Mouse (Mus musculus) thymus, postnatal 14 days (tissue): ENCODE results near the gene Ptch2.

Experiments used
- DNase-seq: peaks from one replicate; pipeline ENCODE4 v3.0.0; 2021

Gene Ptch2

DNA sequence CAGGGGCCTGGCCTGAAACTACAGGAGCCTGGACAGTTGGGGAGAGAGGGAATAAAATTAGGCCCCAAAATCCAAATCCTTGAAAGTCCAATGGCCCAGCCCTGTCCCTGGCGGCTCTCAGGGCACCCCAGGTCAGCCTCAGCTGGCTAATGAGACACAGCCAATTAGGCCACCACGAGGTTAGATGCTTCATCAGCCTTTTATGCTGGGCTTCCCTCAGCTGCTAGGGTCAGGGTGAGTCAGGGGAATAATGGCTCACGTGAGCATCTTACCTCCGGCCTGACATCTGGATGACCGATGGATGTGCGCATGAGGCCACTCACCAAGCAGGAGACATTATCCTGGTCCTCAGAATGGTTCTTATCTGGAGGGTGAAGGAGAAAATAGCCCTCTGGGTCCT lies 34.9 kb downstream of the Ptch2 start:
- DNase-seq = no peak

DNA sequence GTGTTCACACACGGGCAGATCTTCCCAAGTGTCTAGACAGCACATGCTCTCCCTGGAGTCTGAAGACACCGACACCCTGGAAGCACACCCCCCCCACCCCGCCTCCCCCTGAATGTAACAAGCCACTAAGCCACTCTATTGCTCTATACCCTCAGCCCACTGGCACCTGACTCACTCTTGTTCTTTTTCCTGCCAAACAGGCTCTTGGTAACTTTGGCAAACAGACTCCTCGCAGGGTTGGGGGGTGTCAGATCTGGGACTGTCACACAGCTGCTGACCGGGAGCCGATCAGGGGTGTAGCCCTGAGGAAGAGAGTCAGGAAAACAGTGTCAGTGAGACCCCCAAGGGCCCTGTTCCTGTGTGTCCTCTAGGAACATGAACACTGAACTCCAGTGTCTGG lies 35.3 kb downstream of the Ptch2 start:
- no peak for DNase-seq

DNA sequence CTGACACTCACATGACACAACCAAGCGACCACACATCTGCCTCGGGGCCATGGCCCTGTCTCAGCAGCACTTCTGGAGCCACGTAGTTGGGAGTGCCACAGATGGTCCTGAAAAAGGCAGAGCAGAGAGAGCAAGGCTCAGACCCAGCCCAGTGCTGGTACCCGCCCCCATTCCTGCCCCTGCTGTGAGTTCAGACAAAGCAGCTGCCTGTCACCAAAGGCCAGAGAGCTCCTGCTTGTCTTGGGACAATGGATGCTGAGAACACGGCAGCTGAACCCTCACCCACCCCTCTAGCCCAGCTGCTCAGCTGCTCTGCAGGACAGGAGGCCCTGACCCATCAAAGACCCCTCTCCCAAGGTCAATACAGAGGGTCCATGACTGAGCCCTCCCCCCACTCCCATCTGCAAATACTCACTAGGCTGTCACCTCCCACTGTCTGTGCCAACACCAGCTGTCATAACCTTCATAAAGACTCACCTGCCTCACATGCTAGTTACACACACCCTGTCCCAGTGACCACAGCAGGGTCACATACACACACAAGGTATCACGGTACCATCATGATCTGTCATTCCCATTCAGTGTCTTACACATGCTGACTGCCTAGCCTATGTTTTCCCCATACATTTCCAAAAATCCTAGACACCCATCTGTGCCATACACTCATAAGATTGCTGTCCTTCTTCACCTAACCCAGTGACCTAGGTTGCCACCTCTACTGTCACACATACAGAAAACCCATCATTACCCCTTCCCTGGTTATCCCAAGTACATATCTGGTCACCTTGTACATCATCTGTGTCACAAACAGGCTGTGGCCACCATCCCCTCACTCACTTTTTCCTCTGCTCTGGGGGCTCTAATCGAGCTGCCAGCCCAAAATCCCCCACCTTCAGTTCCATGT lies 36.3 kb downstream of the Ptch2 start:
- DNase-seq = no peak

DNA sequence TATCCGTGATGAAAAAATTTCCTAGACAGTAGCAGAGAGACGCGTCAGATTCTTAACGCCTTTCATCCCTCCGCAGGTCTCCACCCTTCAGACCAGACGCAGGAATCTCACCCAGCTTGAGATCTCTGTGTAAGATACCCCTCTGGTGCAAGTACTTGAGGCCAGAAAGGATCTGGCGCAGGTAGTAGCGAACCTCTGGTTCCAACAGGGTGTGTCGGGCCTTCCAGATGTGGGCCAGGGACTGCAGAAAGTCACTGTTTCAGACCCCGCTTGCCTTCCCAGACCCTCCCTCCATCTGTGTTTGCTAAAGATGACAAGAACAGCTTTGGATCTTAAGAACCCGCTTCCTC lies 36.9 kb downstream of the Ptch2 start:
- no peak for DNase-seq

DNA sequence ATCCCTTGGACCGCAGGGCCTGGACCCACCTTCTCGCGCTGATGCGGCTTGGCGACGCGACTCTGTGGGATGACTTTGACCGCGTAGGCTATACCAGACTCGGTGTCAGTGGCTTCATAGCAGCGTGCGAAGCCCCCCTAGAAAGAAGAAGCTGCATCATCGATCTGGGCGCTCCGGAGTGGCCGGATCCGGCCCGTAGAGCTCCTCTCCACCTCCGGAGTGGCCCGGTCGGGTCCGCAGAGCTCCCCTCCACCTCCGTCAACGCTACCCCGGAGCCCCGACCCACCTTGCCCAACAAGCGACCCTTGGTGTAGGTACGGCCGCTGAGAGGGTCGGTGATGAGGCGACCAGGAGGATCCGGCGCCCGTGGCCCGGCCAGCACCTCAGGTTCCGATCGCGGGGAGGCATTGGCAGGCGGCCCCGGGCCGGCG lies 37.5 kb downstream of the Ptch2 start:
- DNase-seq = peak; percentile 28

DNA sequence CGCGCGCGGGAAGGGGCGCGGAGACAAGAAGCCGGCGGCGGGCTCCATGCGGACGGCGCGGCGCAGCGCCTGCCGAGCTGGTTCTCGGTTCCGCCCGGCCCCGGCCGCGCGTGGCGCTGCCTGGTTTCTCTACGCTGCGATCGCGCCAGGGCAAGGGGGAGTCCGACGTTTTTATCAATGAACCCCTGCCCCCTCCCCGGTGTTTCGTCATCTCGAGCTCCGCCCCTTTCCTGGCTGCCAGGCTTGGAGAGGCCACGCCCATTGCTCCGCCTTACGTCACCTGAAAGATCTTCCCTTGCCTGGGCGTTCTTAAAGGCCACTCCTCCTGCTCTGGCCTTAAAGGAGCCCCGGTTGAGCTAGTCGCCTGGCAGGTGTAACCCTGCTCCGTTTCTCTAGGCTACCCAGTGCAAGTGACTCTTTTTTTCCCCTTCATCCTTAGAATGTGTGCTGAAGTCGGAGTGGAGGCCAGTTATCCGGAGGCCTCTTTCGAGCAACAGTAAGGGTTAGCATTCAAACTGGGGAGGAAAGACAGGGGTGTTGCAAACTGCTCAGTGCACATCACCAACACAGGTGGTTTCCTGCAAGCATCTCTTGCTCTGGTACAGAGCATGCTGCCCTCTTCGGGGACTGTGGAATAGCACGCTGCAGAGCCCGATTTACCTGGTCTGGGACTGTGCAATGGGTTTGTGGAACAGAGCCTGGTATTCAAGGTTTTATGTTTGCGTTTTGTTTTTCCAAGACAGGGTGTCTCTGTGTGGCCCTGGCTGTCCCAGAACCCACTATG lies 38.1 kb downstream of the Ptch2 start, which contains the start of gene Plk3:
TSS of gene Plk3 (minus strand) at position 147 of the 784 bp plus-strand sequence.
- DNase-seq = peak; percentile 98

DNA sequence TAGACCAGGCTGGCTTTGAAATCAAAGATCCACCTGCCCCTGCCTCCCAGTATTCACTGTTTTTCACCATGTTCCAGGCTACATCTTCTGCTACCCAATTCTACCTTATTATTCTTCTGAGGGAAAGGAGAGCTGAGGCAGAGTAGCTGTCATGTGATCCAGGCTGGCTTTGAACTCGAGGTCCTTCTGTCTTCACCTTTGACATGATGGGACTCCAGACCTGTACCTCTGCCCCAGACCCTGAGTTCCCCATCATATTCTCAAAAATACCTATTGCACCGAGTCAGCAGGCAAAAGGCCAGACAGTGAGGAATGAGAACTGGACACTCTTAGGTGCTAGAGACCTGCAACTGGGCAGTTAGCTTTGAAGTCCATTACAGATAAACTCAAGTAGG lies 38.7 kb downstream of the Ptch2 start:
- DNase-seq = no peak

DNA sequence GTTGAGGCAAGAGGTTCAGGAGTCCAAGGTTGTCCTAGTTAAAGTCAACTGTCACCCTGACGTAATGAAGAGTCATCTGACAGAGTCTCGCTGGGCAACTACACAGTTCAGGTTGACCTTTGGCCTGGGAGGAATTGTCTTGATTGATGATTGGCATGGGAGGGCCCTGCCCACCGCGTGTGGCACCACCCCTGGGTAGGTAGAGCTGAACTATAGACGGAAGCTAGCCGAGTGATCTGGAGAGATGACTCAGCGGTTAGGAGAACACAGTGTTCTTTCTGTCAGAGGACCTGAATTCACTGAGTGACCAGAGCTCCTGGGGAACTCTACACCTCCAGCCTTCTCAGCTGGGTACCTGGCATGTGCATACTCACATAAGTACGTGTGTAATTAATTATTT lies 40.2 kb downstream of the Ptch2 start:
- no peak for DNase-seq

DNA sequence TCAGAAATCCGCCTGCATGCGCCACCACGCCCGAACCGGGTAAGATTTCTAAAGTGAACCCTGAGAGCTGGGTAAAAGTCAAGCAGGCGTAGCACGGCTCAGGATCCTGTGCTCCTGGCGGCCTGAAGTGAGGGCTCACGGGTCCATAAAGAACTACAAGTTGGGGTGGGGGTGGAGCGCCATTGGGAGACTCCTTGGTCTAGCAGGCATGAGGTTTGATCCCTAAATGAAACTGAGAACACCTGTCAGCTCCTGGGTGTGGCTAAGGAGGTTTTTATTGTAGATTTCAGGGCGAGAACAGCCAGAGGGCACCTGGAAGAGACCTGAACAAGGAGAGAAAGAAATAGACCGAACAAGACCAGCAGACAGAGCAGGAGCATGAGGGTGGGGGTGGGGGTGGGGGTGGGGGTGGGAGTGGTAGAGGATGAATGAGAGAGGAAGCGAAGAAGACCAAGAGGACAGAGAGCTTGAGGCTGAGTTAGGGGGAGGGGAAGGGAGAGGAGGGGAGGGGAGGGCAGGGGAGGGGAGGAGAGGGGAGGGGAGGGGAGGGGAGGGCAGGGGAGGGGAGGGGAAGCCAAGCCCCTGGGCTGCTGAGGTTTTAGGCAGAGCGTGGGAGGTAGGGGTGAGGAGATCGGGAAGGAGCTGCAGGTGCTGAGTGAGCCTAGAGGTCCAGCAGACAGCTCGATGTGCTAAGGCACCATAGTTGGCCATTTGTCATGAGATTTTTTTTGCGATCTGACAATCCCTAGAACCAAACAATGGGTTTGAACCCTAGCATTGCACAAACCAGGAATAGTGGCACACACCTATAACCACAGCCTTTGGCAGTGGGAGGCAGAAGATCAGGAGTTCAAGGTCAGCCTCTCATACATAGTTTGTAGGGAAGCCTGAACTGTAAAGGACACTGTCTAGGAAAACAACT lies 42.7 kb downstream of the Ptch2 start:
- DNase-seq = no peak

DNA sequence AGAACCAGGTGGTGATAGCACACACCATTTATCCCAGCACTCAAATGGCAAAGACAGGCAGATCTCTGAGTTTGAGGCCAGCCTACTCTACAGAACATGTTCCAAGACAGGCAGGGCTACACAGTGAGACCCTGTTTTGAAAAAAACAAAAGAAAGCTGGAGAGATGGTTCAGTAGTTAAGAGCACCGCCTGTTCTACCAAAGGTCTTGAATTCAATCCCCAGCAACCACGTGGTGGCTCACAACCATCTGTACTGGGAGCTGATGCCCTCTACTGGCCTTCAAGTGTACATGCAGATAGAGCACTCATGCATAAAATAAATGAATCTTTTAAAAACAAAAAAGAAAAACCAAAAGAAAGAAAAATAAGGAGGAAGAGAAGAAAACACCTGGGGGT lies 43.3 kb downstream of the Ptch2 start:
- peak; percentile 62 for DNase-seq

DNA sequence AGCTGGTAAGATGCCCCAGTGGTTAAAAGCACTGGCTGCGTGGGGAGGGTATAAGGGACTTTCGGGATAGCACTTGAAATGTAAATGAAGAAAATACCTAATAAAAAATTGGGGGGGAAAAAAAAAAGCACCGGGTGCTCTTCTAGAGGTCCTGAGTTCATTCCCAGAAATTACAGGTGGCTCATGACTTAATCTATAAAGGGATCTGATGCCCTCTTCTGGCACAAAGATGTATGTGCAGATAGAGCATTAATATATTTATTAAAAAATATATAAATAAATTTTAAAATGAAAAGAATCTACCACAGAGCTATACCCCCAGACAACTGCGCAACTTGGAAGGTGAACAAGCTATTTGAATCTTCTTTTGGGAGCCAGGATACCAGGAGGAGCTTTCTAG lies 44.7 kb downstream of the Ptch2 start:
- DNase-seq = no peak

DNA sequence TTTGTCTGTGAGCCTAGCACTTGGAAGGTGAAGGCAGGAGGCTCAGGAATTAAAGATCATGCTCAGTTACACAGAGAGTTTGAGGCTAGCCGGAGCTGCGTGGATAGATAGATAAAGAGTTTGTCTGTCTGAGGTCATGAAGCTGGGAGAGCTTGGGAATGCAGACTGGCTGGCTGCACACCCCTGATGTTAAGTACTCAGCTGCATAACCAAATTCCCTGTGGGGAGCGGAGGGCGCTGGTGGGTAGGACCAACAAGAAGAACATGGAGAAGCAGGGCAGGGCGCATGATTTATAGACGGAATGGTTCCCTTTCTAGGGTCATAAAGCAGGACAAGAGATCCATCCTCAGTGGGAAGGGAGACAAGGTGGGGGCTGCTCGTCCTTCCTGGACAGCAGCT lies 47.1 kb downstream of the Ptch2 start:
- no peak for DNase-seq

DNA sequence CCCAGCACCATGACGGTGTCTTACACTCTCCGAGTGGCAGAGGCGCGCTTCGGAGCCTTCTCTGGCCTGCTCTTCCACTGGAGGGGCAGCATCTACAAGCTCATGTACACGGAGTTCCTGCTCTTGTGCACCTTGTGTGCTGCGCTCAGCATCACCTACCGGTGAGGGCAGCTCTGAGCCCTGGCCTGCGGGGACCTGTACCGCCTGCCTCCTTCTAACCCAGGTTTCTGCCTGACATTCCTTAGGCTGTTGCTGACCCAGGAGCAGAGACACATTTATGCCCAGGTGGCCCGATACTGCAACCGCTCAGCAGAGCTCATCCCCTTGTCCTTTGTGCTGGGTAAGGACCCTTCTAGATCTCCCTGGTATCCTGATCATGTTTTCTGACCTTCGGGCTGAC lies 49.4 kb downstream of the Ptch2 start:
- DNase-seq = no peak

DNA sequence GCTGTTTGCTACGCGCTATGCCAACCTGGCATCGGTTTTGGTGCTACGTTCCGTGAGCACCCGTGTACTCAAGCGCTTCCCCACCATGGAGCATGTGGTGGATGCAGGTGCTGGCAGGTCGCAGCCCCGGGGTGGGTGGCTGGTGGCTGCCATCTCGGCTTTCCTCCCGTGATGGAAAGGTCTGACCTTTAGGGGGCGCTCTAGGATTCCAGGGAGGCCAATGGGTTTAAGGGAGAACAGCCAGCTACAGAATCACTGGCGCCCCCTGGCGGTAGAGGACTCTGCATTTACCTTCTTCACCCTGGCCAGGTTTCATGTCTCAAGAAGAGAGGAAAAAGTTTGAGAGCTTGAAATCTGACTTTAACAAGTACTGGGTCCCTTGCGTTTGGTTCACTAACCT lies 50.3 kb downstream of the Ptch2 start:
- peak; percentile 92 for DNase-seq

DNA sequence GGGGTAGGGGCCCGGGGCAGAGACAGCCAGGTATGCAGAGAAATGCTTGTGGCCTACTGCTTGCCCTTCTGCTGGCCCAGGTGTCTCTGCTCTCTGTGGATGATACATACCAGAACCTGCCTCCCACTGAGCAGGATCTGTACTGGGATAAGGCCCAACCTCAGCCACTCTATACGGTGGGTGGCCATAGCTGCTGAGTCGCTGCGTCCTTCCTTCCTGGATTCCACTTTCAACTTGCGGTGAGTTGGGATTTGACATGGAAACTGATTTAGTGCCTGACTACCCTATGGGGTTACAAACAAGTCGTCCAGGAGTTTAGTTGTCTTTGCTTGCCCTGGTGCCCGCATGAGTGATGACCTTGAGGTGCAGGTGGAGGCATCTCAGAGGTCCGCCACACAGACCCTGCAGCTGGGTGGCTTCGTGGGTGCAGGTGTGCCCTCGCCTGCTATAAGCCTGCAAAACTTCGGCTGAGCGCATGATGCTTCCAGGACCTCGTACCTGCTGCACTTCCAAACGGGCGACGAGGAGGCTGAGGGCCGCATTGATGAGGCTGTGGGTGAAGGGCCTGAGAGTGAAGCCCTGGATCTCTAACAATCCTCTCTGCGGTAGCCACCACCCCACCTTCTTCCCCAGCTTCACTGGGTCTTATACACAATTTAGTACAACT lies 52.3 kb downstream of the Ptch2 start:
- no peak for DNase-seq

DNA sequence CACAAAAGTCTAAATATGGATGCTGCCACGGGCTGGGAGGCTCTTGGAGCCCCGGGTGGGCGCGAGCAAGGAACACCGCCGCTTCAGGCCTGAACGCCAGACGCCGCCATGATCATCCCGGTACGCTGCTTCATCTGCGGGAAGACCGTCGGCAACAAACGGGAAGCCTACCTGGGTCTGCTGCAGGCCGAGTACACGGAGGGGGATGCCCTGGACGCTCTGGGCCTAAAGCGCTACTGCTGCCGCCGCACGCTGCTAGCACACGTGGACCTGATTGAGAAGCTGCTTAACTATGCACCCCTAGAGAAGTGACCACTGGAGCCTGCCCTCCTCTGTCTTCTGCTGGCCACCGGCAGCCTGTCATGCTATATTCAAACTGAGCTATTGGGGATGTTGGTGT lies 52.9 kb downstream of the Ptch2 start:
- DNase-seq = no peak

DNA sequence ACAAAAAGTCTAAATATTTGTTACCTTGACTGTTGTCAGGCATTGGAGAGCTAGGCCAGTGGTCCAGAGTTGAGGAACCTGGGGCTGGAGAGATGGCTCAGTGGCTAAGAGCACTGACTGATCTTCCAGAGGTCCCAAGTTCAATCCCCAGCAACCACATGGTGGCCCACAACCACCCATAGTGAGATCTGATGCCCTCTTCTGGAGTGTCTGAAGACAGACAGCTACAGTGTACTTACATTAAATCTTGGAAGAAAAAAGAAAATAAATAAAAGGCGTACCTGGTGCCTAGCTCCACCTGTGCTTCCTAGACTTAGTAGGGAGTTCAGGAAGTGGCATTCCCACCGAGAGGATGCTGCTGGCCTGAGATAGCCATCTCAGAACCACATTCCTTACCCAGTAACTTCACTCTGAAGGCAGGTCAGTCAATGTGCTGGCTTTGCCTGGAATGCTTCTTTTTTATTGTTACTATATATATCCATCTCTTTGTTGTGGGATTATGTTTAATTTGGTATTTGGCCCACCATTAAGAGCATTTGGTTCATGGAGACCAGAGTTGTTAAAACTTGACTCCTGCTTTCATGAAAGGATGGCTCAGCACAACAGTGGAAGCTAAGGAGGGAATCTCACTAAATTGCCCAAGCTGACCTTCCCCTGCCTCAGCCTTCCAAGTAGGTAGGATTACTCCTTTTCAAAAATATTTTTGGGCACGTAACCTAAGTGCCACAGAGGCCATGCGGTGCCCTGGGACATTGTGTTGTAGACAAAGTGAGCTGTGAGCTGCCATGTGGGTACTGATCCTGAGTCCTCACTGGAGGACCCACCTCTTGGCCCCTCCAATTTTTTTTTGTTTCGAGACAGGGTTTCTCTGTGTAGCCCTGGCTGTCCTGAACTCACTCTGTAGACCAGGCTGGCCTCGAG lies 53.7 kb downstream of the Ptch2 start:
- no peak for DNase-seq

DNA sequence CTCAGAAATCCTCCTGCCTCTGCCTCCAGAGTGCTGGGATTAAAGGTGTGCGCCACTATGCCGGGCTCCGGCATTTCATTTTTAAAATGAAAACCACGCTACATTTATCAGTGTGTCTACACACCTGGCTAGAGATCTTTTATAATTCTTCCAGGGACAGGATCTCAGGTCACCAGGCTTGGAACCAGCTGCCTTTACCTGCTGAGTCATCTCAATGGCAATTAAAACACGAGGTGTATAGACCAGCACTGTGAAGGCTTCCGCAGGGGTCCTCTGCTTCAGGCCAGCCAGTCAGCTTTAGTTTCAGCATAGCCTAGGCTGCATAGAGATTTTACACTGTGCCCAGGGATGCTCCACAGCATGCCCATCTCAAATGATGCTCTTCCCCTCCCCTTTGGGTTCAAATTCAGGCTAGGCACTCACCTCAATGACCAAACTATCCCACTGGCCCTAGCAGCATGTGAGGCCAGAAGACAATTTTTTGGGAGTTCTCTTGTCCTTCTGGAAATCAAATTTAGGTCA lies 54.4 kb downstream of the Ptch2 start:
- DNase-seq = no peak

DNA sequence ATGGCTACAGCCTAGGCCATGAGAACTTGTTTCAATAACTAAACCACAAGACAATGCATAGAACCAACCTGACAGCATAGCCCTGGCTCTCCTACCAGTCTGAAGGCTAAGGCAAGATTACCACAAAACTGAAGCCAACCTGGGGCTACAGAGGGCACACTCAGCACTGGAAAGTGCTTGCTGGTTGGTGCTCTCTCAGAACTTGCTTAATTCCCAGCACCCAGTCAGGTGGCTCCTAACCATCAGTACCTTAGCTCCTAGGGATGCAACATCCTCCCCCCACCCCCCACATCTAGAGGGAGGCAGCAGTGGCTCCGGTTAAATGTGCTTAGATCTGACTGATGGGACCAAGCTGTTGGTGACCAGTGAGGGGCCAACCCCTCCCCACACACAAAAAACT lies 55.5 kb downstream of the Ptch2 start:
- DNase-seq = no peak

DNA sequence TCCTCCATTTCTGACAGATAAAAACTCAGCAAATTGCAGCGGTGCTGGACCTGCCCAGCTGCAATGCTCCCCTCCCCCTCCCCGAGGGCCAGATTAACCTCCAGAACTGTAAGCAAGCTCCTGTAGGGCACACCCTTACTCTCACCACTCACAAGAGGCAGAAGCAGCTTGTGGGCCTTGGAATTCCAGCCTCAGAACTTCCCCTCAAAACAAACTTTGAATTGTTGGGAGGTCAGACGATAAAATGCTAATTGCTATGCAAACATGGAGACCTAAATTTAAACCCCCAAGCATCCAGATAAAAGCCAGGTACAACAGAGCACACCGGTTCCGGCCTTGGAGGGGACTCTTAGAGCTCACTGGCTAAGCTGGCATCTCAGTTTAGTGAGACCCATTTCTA lies 56.8 kb downstream of the Ptch2 start:
- DNase-seq = no peak
